Mouse (Mus musculus): ENCODE data around the gene Cdkl2. TPM values are rescaled to one million over a fixed set of nuclear protein-coding genes. Genes with fewer than 3 reads are reported as not detected.
A peak's percentile ranks its signal among the peaks of the same experiment; 100 is the strongest.

Cdkl2 gene
- polyA plus RNA-seq, 1 experiment from 2014 or later = 0.57 TPM

DNA sequence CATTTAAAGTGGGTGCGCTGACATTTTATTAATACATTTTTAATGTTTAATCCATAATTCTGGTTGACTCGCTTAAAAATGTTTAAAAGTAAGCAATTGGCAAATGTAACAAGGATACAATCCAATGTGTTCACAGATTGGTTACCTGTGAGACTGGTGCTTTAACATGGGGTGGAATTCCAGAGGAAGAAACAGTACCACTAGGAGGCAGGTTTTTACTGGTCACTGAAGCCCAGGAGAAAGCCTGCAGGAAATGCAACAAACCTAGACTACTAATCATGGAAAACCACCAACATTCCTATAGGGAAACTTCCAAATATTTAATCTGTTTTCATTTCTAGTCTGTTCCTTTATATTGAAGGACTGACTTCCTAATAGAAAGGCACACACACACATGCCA lies 19.5 kb upstream of the Cdkl2 start:
- Histone ChIP-seq H3K9ac (no peak overlapping the region), H3K36me3 (peaks cover 75% of the 10 kb centered on the region), H3K9me3 (no peaks in the 10 kb centered on the region), H3K4me1 (no peaks in the 10 kb centered on the region), H3K27me3 (no peaks in the 10 kb centered on the region), H3K4me3 (no peak overlapping the region), H3K4me2 (replicated peaks) (no peak overlapping the region), H3K27ac (no peak overlapping the region)
- 96% methylated on average over 2 of the region's 2 CpGs for WGBS
- ATAC-seq (ENCODE audit: low FRiP score, low read depth) = no peak

DNA sequence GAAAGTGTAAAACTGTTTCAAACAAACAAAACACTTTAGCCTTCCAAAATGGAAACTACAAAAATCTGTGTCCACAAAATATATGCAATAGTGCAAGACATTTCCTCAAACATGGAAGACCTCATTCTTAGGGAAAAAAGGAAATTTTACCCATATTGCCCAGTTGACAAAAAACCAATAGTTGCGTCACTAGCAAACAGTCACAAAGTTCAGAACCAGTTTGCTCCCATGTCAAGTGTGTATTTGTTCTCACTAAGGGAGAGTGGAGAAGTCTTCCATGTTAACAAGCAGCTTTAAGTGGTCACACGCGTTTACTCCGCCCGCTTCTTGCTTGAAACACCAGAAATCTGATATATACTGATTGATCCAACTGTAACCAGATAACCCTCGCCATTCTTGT lies 9.2 kb upstream of the Cdkl2 start:
- H3K4me3 ChIP-seq = no peak overlapping the region
- no peaks in the 10 kb centered on the region for H3K27me3 ChIP-seq
- H3K9me3 ChIP-seq = no peaks in the 10 kb centered on the region
- no peaks in the 10 kb centered on the region for H3K4me1 ChIP-seq
- 90% methylated on average over 6 of the region's 6 CpGs for WGBS
- H3K4me2 ChIP-seq (replicated peaks) = no peak overlapping the region
- H3K36me3 ChIP-seq = peaks cover 61% of the 10 kb centered on the region
- H3K9ac ChIP-seq = no peak overlapping the region
- H3K27ac ChIP-seq = no peak overlapping the region
- no peak for ATAC-seq (ENCODE audit: low FRiP score, low read depth)

DNA sequence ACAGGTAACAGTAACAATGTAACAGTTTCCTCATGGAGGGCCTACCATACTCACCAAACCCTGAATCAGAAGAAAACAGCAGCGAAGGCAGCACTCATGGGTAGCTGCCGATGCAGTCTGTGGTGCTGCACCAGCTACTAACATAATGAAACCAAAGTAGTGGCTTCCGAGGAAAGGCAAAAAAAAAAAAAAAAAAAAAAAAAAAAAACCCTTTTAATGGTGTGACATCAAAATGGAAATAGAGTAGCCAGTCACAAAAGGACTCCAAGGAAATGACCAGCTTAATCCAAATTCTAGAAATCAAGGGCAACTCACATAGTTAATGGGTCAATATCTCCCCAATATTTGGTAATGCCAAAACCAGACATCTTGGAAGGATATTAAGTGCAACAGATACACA lies 6.7 kb upstream of the Cdkl2 start:
- Histone ChIP-seq H3K4me1 (no peaks in the 10 kb centered on the region), H3K9ac (no peak overlapping the region), H3K4me2 (replicated peaks) (no peak overlapping the region), H3K9me3 (no peaks in the 10 kb centered on the region), H3K4me3 (no peak overlapping the region), H3K36me3 (peaks cover 37% of the 10 kb centered on the region), H3K27ac (no peak overlapping the region), H3K27me3 (no peaks in the 10 kb centered on the region)
- no peak for ATAC-seq (ENCODE audit: low FRiP score, low read depth)
- WGBS = 86% methylated on average over 3 of the region's 3 CpGs

DNA sequence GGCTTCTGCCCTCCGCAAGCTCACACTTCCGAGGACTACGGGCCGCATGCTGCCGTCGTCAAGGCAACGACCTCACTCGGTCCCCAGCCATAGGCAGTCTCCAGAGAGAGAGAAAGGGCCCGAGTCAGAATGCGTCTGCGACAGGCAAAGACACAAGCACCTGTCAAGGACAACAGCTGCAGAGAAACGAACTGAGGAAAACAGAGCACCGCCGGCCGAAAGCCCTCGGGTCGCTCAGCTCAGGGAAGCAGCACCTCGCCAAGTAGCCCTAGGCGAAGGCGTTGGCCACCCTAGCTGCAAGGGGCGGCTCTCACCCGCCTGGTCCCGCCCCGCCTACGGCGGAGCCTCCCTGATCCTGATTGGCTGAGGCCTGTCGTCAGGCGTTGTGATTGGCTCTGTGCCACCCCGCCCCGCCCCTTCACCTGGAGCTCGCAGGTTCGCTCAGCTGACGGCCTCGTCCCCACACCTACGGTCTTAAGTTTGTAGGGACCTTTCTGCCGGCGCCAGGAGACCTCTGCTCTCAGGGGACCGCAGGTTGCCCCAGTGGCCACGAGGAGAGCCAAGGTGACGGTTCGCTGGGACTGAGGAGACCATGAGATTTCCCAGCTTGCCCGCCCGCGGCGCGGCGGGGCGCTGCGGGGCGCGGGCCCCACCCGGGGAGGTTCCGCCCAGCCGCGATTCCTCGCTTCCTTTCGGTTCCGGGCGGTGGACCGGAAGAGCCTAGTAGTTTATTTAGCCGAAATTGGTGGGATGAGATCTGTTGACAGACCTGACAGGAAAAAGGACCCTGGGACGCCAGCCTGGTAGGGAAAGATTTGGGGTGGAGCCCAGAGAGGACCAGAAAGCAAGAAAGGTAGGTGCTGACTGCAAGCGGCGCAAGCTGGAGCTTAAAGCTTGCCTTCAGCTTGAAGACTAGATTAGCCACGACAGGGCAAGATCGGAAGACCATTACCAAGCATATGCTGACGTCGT lies 1.0 kb downstream of the Cdkl2 start:
- WGBS = under 1% methylated on average over 68 of the region's 68 CpGs
- ATAC-seq (ENCODE audit: low FRiP score, low read depth) = peak; percentile 98
- H3K36me3 ChIP-seq = no peaks in the 10 kb centered on the region
- H3K4me3 ChIP-seq = peak overlapping the region; percentile 76
- H3K9me3 ChIP-seq = no peaks in the 10 kb centered on the region
- peaks cover 3% of the 10 kb centered on the region; the same call in 1 of the 2 replicates for H3K4me1 ChIP-seq
- peak overlapping the region; percentile 95 for H3K4me2 ChIP-seq (replicated peaks)
- H3K27me3 ChIP-seq = peaks cover 30% of the 10 kb centered on the region
- no peak overlapping the region for H3K27ac ChIP-seq
- peak overlapping the region; percentile 66 for H3K9ac ChIP-seq

DNA sequence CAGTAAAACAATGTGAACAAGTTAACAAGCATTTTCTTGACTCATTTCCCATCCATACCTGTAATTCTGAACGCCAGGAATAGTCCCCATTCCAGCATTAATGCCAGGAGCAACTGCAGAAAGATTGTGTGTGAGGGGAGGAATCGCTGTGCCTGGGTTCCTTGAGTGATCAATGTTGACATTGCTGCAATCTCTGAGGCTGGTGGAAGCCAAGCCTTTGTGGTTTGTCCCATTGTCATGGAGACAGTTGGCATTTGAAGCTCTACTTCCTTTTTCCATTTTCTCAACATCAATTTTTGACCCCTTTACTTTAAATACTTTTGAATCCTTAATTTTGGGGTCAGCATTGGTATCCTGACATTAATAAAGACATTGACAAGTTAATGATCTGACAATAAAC lies 23.7 kb downstream of the Cdkl2 start:
- no peak for ATAC-seq (ENCODE audit: low FRiP score, low read depth)
- Histone ChIP-seq H3K4me1 (no peaks in the 10 kb centered on the region), H3K4me3 (no peak overlapping the region), H3K27ac (no peak overlapping the region), H3K27me3 (no peaks in the 10 kb centered on the region), H3K9me3 (no peaks in the 10 kb centered on the region), H3K4me2 (replicated peaks) (no peak overlapping the region), H3K36me3 (no peaks in the 10 kb centered on the region), H3K9ac (no peak overlapping the region)
- 63% methylated on average over 2 of the region's 2 CpGs for WGBS

DNA sequence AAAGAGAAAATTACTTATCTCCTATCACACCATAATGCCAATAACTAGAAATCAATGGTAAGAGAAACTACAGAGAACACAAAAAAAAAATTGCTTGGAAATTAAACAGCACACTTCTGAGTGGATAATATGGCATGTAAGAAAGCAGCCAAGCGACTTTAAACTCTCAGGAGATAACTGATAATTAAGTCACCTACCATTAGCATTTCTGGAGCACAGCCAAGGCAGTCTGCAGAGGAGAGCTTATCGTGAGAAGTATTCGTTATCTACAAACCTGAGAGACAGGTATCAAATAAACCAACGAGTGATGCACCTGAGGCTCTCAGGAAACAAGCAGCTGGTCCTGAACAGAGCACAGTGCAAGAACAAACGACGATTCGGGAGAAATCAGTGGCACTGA lies 31.9 kb downstream of the Cdkl2 start:
- ATAC-seq (ENCODE audit: low FRiP score, low read depth) = no peak
- 71% methylated on average over 7 of the region's 7 CpGs for WGBS
- H3K4me3 ChIP-seq = no peak overlapping the region
- H3K27ac ChIP-seq = no peak overlapping the region
- H3K4me2 ChIP-seq (replicated peaks) = no peak overlapping the region
- H3K27me3 ChIP-seq = no peaks in the 10 kb centered on the region
- no peaks in the 10 kb centered on the region for H3K9me3 ChIP-seq
- no peaks in the 10 kb centered on the region for H3K36me3 ChIP-seq
- no peak overlapping the region for H3K9ac ChIP-seq
- H3K4me1 ChIP-seq = no peaks in the 10 kb centered on the region

DNA sequence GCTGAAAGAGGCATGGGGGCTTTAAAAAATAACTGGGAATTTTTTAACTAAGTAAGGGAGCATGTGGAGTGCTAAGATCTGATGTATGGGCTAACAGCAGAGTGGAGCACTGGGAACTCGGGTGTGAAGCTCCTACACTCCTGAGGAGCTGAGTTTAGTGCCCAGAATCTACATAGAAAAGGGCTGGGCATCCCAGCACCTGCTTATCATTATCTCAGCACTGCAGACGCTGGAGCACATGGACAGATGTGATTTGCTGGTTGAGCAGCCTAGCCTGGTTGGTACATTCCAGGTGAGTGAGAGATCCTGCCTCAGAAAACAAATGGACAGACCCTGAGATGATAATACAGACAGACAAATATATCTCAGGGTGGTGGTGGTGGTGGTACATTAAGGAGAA lies 33.9 kb downstream of the Cdkl2 start:
- no peak for ATAC-seq (ENCODE audit: low FRiP score, low read depth)
- Histone ChIP-seq H3K9ac (no peak overlapping the region), H3K4me2 (replicated peaks) (no peak overlapping the region), H3K36me3 (no peaks in the 10 kb centered on the region), H3K4me1 (no peaks in the 10 kb centered on the region), H3K4me3 (no peak overlapping the region), H3K27me3 (no peaks in the 10 kb centered on the region), H3K9me3 (no peaks in the 10 kb centered on the region), H3K27ac (no peak overlapping the region)
- 18% methylated on average over 2 of the region's 2 CpGs for WGBS

DNA sequence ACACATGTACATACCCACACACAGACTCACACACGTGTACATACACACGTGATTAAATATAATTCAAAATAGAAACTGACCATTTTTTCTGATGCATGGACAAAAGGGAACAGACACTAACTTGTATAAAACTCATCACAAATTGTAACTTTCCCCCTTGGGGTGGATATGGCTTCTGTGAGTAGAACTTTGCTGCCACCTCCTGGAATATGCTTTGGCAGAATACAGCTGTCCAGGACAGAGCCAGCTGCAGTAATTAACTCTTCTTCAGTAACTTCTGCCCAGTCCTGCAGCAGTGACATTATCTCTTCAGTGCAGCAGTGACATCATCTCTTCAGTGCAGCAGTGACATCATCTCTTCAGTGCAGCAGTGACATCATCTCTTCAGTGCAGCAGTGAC lies 40.7 kb downstream of the Cdkl2 start:
- H3K4me2 ChIP-seq (replicated peaks) = no peak overlapping the region
- ATAC-seq (ENCODE audit: low FRiP score, low read depth) = no peak
- no peak overlapping the region for H3K9ac ChIP-seq
- WGBS = 65% methylated on average over 2 of the region's 2 CpGs
- H3K9me3 ChIP-seq = peaks cover 9% of the 10 kb centered on the region
- no peaks in the 10 kb centered on the region for H3K36me3 ChIP-seq
- no peaks in the 10 kb centered on the region for H3K4me1 ChIP-seq
- no peaks in the 10 kb centered on the region for H3K27me3 ChIP-seq
- H3K27ac ChIP-seq = no peak overlapping the region
- no peak overlapping the region for H3K4me3 ChIP-seq

DNA sequence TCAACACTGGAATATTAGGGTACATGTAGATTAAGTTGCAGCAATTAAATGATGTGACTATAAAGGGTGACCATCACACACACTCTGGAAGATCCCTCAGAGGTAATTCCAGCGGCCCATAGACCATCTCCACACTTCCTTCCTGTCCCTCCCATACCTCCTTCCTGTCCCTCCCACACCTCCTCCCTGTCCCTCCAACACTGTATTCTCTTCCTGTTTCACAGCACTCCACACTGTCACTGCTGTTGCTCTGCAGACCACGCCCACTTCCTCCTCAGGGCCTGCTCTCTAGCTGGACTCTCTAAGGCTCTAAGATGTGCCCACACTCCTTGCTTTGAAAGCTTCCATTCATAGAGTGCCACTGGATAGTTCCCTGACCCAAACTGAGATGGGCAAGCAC lies 42.9 kb downstream of the Cdkl2 start:
- no peak for ATAC-seq (ENCODE audit: low FRiP score, low read depth)
- H3K36me3 ChIP-seq = no peaks in the 10 kb centered on the region
- no peak overlapping the region for H3K4me2 ChIP-seq (replicated peaks)
- H3K9me3 ChIP-seq = peaks cover 9% of the 10 kb centered on the region
- no peaks in the 10 kb centered on the region for H3K27me3 ChIP-seq
- WGBS = 68% methylated on average over 2 of the region's 2 CpGs
- no peaks in the 10 kb centered on the region for H3K4me1 ChIP-seq
- no peak overlapping the region for H3K4me3 ChIP-seq
- H3K27ac ChIP-seq = no peak overlapping the region
- no peak overlapping the region for H3K9ac ChIP-seq

DNA sequence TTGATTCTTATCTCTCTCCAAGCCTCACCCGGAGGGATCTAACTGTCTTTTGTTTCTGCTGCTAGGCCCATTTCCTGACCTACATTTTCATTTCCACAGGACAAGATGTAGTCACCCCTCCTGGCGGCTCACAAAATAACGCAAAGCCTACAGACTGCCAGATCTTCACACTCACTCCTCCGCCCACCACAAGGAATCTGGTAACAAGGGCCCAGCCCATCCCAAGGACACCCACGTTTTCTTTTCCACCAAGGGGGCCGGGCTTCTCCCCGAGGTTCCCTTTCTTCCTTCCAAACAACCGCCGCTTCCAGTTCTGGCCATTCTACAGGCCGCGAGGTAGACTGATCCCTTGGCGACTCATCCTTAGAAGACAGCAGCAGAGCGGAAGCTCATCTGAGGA lies 49.1 kb downstream of the Cdkl2 start:
- no peak overlapping the region for H3K4me3 ChIP-seq
- H3K27ac ChIP-seq = no peak overlapping the region
- no peak overlapping the region for H3K4me2 ChIP-seq (replicated peaks)
- no peaks in the 10 kb centered on the region for H3K36me3 ChIP-seq
- H3K9me3 ChIP-seq = peaks cover 9% of the 10 kb centered on the region
- 64% methylated on average over 13 of the region's 13 CpGs for WGBS
- H3K4me1 ChIP-seq = no peaks in the 10 kb centered on the region
- H3K9ac ChIP-seq = no peak overlapping the region
- no peaks in the 10 kb centered on the region for H3K27me3 ChIP-seq
- ATAC-seq (ENCODE audit: low FRiP score, low read depth) = no peak

DNA sequence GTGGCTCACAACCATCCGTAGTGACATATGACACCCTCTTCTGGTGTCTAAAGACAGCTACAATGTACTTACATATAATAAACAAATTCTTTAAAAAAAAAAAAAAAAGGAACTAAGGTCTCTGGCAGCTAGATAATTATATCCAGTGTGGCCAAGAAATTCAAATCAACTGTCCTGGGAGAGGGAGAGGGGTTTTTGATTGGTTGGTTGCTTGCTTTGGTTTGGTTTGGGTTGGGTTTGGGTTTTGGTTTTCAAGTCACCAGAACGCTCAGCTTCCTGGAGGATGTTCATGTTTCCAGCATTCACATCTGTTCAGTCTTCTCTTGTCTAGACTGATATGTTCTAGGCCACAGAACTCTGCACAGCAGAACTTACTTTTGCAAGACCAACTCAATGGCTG lies 50.6 kb downstream of the Cdkl2 start:
- ATAC-seq (ENCODE audit: low FRiP score, low read depth) = no peak
- Histone ChIP-seq H3K4me2 (replicated peaks) (no peak overlapping the region), H3K4me3 (no peak overlapping the region), H3K27me3 (no peaks in the 10 kb centered on the region), H3K4me1 (no peaks in the 10 kb centered on the region), H3K9me3 (no peaks in the 10 kb centered on the region), H3K27ac (no peak overlapping the region), H3K9ac (no peak overlapping the region), H3K36me3 (no peaks in the 10 kb centered on the region)
- 92% methylated on average over 2 of the region's 2 CpGs for WGBS

DNA sequence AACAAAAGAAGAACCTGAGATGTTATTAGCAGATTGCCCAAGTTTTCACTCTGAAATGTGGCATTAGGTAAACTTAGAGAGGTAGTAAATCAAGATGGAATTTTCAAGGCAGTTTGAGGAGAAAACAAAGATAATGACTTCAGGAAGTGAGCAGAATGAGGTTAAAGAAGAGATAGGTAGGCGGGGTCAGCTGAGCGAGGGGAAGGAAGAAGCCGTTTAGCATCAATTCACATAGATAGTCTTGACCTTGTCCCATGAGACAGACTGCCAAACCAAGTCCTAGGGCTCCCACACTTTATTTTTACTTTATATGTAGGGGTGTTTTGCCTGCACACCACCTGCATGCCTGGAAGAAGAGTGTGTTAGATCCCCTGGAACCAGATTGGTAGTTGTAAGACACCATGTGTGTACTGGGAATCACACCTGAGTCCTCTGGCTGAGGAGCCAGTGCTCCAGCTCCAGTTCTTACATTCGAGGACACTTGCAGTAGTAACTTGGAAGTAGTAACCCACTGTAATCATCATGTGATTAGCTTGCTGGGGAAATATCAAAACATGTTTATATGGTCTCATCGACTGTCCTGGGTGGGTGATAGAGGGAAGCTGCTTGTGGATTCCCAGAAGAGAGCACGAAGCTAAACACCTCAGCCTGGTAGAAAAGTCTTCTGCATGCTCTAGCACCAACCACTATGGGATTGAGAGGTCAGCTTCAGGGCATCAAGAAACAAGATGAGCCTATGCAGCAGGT lies 52.3 kb downstream of the Cdkl2 start:
- Histone ChIP-seq H3K4me1 (no peaks in the 10 kb centered on the region), H3K9me3 (no peaks in the 10 kb centered on the region), H3K4me3 (no peak overlapping the region), H3K27me3 (no peaks in the 10 kb centered on the region), H3K36me3 (no peaks in the 10 kb centered on the region), H3K27ac (no peak overlapping the region), H3K4me2 (replicated peaks) (no peak overlapping the region), H3K9ac (no peak overlapping the region)
- no peak for ATAC-seq (ENCODE audit: low FRiP score, low read depth)
- 84% methylated on average over 6 of the region's 6 CpGs for WGBS
